Mouse (Mus musculus): ENCODE results near the gene Scrn1. TPM values are rescaled to one million over a fixed set of nuclear protein-coding genes. Genes with fewer than 3 reads are reported as not detected.

The Scrn1 gene
- 156 TPM for polyA plus RNA-seq (2015; fragmentation: Illumina TruSeq; extraction: RNeasy Lipid Tissue Mini Kit (QIAGEN cat#74804); ENCODE audit: low read depth, low replicate concordance)

DNA sequence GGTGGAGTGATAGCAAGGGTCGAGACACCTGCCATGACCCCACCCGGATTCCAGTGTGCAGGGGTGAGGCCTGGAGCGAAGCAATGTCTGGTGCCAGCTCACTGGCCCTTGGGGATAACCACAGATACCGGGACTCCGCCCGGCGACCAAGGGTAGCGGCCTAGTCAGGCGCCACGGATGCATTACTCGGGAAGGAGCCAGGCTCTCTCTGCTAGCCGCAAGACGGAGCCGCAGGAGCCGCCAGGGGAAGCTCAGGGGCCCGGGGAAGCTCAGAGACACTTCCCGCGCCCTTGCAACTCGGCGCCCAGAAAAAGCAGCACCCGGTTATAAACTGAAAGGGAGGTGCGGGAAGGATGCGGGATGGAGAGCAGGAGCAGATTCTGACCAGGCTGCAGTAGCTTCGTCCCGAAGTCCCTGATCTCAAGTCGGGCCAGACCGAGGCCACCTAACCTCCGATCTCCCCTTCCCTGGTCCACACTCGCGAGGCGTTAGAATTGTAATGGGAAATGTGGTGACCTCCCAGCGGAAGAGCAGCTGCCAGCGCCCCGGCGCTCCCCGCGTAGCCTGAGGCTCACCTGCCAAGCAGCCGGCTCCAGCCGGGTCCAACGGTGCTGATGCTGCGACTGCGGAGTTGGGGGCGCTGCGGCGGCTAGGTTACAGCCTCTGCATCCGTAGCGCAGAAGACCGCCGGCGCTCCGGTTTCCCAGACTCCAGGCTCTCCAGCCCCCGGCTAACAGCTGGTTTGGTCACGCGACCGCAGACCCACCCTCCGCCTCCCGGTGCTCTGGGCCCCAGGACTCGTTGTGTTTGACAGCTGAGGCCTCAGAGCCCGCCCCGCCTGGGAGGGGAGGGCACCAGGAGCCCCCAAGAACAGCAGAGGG, at the start of gene Scrn1:
TSS of gene Scrn1 (minus strand) at position 825 of the 881 bp plus-strand sequence.

DNA sequence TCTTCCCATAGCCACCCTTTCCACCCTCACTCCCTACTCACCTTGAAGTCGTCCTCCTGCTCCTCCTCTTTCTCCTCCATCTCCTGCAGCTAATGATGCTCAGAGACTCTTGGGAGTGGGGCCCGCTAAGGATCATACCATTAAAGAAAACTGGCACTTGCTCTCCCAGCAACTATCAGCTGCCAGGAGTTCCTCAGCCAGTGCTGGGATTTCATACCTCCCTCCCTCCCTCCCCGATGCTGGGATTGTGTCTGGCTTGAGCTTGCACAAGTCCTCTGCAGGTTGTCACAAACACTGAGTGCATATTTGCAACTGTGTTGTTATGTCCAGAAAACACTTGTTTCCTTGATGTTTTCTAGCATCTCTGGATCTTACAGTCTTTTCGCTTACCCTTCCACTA, 30.9 kb upstream of the Scrn1 start, which contains the start of gene Fkbp14:
TSS of gene Fkbp14 (minus strand) at position 101 of the 400 bp plus-strand sequence.

DNA sequence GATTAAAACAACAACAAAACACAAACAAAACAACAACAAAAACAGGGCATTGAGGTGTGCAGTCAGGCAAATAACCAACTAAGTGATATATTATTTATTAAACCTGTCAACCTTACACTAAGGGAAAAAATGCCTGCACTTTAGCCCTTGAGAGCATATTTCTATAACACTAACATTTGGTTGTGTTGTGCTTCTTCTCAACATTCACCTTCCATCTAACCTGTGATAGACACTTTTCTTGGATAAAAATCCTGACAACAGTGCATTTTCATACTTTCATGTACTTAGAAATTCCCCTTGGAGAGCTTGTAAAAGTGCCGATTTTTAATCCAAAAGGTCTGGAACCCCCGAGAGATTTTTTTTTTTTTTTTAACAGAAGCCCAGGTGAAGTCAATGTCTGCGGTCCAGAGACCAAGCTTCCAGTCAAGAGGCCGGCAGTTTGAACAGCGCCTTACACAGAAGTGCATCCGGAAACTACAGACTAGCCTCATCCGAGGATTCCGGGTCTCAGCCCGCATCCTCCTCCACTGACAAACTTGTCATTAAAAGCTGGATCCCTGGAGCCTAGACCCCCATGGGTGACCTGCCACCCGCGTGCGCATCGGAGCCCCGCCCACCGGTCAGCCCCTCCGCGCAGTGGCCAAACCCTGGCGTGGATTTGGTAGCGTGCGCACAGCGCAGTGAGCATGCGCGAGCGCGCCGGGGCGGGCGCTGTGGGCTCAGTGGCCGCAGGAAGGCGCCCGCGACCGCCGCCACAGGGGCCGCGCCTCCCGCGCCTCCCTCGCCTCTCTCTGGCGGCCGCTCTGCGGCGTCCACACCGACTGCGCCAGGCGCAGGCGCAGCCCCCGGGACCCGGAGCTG, 28.4 kb upstream of the Scrn1 start, which contains the start of gene Plekha8:
TSS of gene Plekha8 (plus strand) at position 643 of the 861 bp plus-strand sequence.

Other genes starting within 250 kb of the Scrn1 start
- 1.5 TPM for gene Prr15, start 240.7 kb downstream of the Scrn1 start, polyA plus RNA-seq (2015; fragmentation: Illumina TruSeq; extraction: RNeasy Lipid Tissue Mini Kit (QIAGEN cat#74804); ENCODE audit: low read depth, low replicate concordance)
- 77.5 TPM for gene Wipf3, start 136.9 kb downstream of the Scrn1 start, polyA plus RNA-seq (2015; fragmentation: Illumina TruSeq; extraction: RNeasy Lipid Tissue Mini Kit (QIAGEN cat#74804); ENCODE audit: low read depth, low replicate concordance)
- 8.4 TPM for gene Plekha8, start 28.6 kb upstream of the Scrn1 start, polyA plus RNA-seq (2015; fragmentation: Illumina TruSeq; extraction: RNeasy Lipid Tissue Mini Kit (QIAGEN cat#74804); ENCODE audit: low read depth, low replicate concordance)
- 13.3 TPM for gene Fkbp14, start 30.8 kb upstream of the Scrn1 start, polyA plus RNA-seq (2015; fragmentation: Illumina TruSeq; extraction: RNeasy Lipid Tissue Mini Kit (QIAGEN cat#74804); ENCODE audit: low read depth, low replicate concordance)
- 82.9 TPM for gene Mturn, start 115.1 kb upstream of the Scrn1 start, polyA plus RNA-seq (2015; fragmentation: Illumina TruSeq; extraction: RNeasy Lipid Tissue Mini Kit (QIAGEN cat#74804); ENCODE audit: low read depth, low replicate concordance)

All from brain, adult 10 weeks (tissue).